Mouse (Mus musculus) layer of hippocampus, adult 18-20 months (tissue): ENCODE data around the gene Rnf181. TPM values are rescaled to one million over a fixed set of nuclear protein-coding genes. Genes with fewer than 3 reads are reported as not detected.

ENCODE experiments used
- DNase-seq, 2 experiments: peaks; one replicate each; pipeline ENCODE4 v3.0.0; 2022; ENCODE audit warnings: low spot score in 2 of 2
- total RNA-seq, 2 experiments: library from RNA; stranded (reverse); gene quantifications; 2 replicates each; pipeline ENCODE4 v1.2.3; 2021

Gene Rnf181
- total RNA-seq, 2 experiments from 2014 or later, result 87.5 to 89.4 TPM

GRCm38 (mm10) chr6:72330133-72330532, 36.6 kb downstream of the Rnf181 start:
- DNase-seq, result no peak

- DNase-seq, result no peak
These were observed 37.7 kb downstream of the Rnf181 start for GRCm38 (mm10) chr6:72329019-72329418.

DNA sequence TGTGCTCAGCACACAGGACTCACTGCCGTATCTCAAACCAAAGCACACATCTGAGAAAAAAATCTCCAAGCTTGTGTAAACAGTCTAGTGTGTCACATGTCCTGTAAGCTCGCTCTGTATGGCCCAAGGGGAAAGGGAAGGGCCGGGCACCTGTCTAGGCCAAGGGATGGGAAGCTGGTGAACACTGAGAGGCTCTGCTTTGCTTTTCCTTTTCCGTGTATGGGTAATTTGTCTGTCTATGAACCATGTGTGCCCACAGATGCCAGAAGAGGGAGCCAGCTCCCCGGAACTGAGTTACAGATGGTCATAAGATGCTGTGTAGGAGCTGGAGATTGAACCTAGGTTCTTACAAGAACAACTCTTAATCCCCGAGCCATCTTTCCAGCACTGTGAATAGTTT, 40.5 kb downstream of the Rnf181 start:
- DNase-seq, result peak; percentile 41 to 74

- DNase-seq, result no peak
These were observed 42.8 kb downstream of the Rnf181 start for GRCm38 (mm10) chr6:72323786-72324508.

GRCm38 (mm10) chr6:72322936-72323335, 43.8 kb downstream of the Rnf181 start:
- no peak for DNase-seq

- DNase-seq, result peak; percentile 47 to 90
These were observed 47.7 kb downstream of the Rnf181 start for GRCm38 (mm10) chr6:72319019-72319418.

DNA sequence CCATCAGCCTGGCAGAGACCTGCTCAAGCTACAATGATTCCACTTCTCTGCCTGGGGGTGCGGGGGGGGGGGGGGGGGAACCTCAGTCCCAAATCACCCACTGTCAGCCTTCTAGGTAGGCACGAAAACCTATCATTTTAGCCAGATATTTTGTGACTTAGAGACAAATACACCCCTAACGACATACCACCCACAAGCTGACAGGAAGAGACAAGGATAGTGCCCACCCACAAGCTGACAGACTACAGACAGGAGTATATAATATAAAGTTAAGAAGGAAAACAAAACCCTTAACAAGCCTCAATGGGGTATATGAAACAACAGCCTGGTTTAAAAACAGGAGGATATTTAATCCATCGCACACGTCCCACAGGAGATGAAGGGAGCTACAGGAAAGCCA, 48.3 kb downstream of the Rnf181 start:
- no peak for DNase-seq

- DNase-seq, result no peak
These were observed 50.7 kb downstream of the Rnf181 start for GRCm38 (mm10) chr6:72316044-72316443.

- DNase-seq, result no peak
These were observed 51.4 kb downstream of the Rnf181 start for GRCm38 (mm10) chr6:72315384-72315783.

GRCm38 (mm10) chr6:72313124-72313867, 53.5 kb downstream of the Rnf181 start:
- DNase-seq, result no peak

- DNase-seq, result no peak
These were observed 54.6 kb downstream of the Rnf181 start for GRCm38 (mm10) chr6:72312198-72312597.

Other genes with a start within 250 kb of the Rnf181 start
- 1 to 10 TPM; 3.2 to 3.4 TPM for gene Atoh8, start 131.4 kb downstream of the Rnf181 start, total RNA-seq
- gene Sftpb, start 62.3 kb downstream of the Rnf181 start, total RNA-seq, result not detected
- 10 to 100 TPM; 31.1 to 33.1 TPM for gene Usp39, start 21.8 kb downstream of the Rnf181 start, total RNA-seq
- gene 0610030E20Rik, start 19.6 kb downstream of the Rnf181 start, total RNA-seq, result 10 to 100 TPM; 17.0 to 17.9 TPM
- 1 to 10 TPM; 8.4 to 9.2 TPM for gene Tmem150a, start 11.5 kb downstream of the Rnf181 start, total RNA-seq
- gene Vamp5, start 13.5 kb upstream of the Rnf181 start, total RNA-seq, result 1 to 10 TPM; 5.8 to 8.1 TPM
- gene Vamp8, start 23.7 kb upstream of the Rnf181 start, total RNA-seq, result 10 to 100 TPM; 17.7 to 18.9 TPM
- gene Ggcx, start 47.4 kb upstream of the Rnf181 start, total RNA-seq, result 10 to 100 TPM; 21.7 to 23.3 TPM
- 100 to 1,000 TPM; 193 to 211 TPM for gene Mat2a, start 72.6 kb upstream of the Rnf181 start, total RNA-seq
- gene Sh2d6, start 154.8 kb upstream of the Rnf181 start, total RNA-seq, result under 1 TPM; 0.67 to 0.76 TPM
- 1 to 10 TPM; 3.9 to 5.0 TPM for gene Capg, start 177.4 kb upstream of the Rnf181 start, total RNA-seq
- gene Elmod3, start 231.5 kb upstream of the Rnf181 start, total RNA-seq, result 10 to 100 TPM; 24.5 to 24.8 TPM
- gene Retsat, start 231.5 kb upstream of the Rnf181 start, total RNA-seq, result 10 to 100 TPM; 64.3 to 76.9 TPM